In genomic region chr7:4915669-4916416, GRCm38 (mm10) we compare ENCODE assay signal across 8 mouse cellular contexts. TPM values are rescaled to one million over a fixed set of nuclear protein-coding genes. Genes with fewer than 3 reads are reported as not detected.
A peak's percentile ranks its signal among the peaks of the same experiment; 100 is the strongest.
DNase-seq lines count a peak whose midpoint lies in the region; ATAC-seq and TF ChIP-seq lines count a peak whose summit lies in the region.

No protein-coding gene starts in this region.

- H3K4me3 ChIP-seq in heart, embryonic 13.5 days: peak overlapping the region; percentile 78
- peak overlapping the region; percentile 91 to 95 for H3K4me3 ChIP-seq in ES-E14 (ENCODE audit: insufficient read depth in 1 of 2, low read depth in 1 of 2, low read length in 2 of 2, poor library complexity in 1 of 2, severe bottlenecking in 1 of 2)
- H3K4me3 ChIP-seq in embryonic facial prominence, embryonic 11.5 days (ENCODE audit: low read depth, low read length): peak overlapping the region; percentile 67
- peak overlapping the region; percentile 80 for H3K4me3 ChIP-seq in hindbrain, postnatal 0 days (ENCODE audit: low read length)
- peak overlapping the region; percentile 72 for H3K4me3 ChIP-seq in stomach, postnatal 0 days (ENCODE audit: low read depth, low read length)

- intact Hi-C loops in heart, postnatal 36 days (cut with DNase I): loop anchor here (1.0 to 2.0 kb wide), 2 partner anchors 8 to 103 kb away; partner anchors contain the start of gene Ube2s

- peak overlapping the region; percentile 95 for H3K4me2 ChIP-seq in heart, embryonic 13.5 days
- H3K4me2 ChIP-seq in embryonic facial prominence, embryonic 11.5 days (ENCODE audit: low read depth, low read length): peak overlapping the region; percentile 67
- peak overlapping the region; percentile 78 for H3K4me2 ChIP-seq in hindbrain, postnatal 0 days (ENCODE audit: low read depth, low read length)
- H3K4me2 ChIP-seq in stomach, postnatal 0 days (replicated peaks; ENCODE audit: low read depth): peak overlapping the region; percentile 70

- in situ Hi-C loops in ES-E14 (cut with MboI; ENCODE audit: low sequenced_read_pairs in 2 of 2, unreplicated experiment in 2 of 2): loop anchor here in 1 of 2 experiments (10.0 kb wide), 1 partner anchor 371 kb away; the partner anchor contains the start of gene Syt5

- no peak for TF ChIP-seq EP300 in stomach, postnatal 0 days (optimal IDR thresholded peaks at IDR 0.05)

- 23% methylated on average over 14 of the region's 14 CpGs for WGBS in heart, embryonic 13.5 days
- 27% methylated on average over 14 of the region's 14 CpGs for WGBS in embryonic facial prominence, embryonic 11.5 days
- 12% methylated on average over 14 of the region's 14 CpGs for WGBS in hindbrain, postnatal 0 days
- 8% methylated on average over 14 of the region's 14 CpGs for WGBS in stomach, postnatal 0 days

- no peaks in the 10 kb centered on the region for H3K9me3 ChIP-seq in heart, embryonic 13.5 days
- H3K9me3 ChIP-seq in ES-E14 (ENCODE audit: control insufficient read depth, insufficient read depth, low read depth, low read length): no peaks in the 10 kb centered on the region
- H3K9me3 ChIP-seq in embryonic facial prominence, embryonic 11.5 days (replicated peaks; ENCODE audit: control insufficient read depth, low read length): no peaks in the 10 kb centered on the region
- H3K9me3 ChIP-seq in hindbrain, postnatal 0 days (ENCODE audit: low read length): no peaks in the 10 kb centered on the region
- H3K9me3 ChIP-seq in stomach, postnatal 0 days (ENCODE audit: control insufficient read depth, low read length): no peaks in the 10 kb centered on the region

- H3K4me1 ChIP-seq in heart, embryonic 13.5 days: peaks cover 26% of the 10 kb centered on the region
- H3K4me1 ChIP-seq in ES-E14 (ENCODE audit: control insufficient read depth in 2 of 2, insufficient read depth in 2 of 2, low read length in 2 of 2, poor library complexity in 1 of 2): peaks cover under 1 to 28% of the 10 kb centered on the region in 2 experiments; a peak in 2 of 4 replicates
- no peaks in the 10 kb centered on the region for H3K4me1 ChIP-seq in embryonic facial prominence, embryonic 11.5 days (ENCODE audit: control insufficient read depth, insufficient read depth, low read length)
- peaks cover 10% of the 10 kb centered on the region for H3K4me1 ChIP-seq in hindbrain, postnatal 0 days (ENCODE audit: insufficient read depth, low read length)
- no peaks in the 10 kb centered on the region; the same call in 1 of the 2 replicates for H3K4me1 ChIP-seq in stomach, postnatal 0 days (replicated peaks; ENCODE audit: control insufficient read depth, insufficient read depth)

- no peak for DNase-seq in heart, postnatal 36 days
- no peak for DNase-seq in ES-E14 (ENCODE audit: low read depth, low spot score)
- peak; percentile 23 for DNase-seq in embryonic facial prominence, embryonic 11.5 days (ENCODE audit: low spot score)
- peak; percentile 62 for DNase-seq in hindbrain, postnatal 0 days (ENCODE audit: low spot score)
- peak; percentile 38 for DNase-seq in lung, postnatal 36 days
- DNase-seq in stomach, postnatal 0 days (ENCODE audit: low spot score): no peak
- no peak for DNase-seq in Muller cell, postnatal 12 days (ENCODE audit: inconsistent ontology term)

- peaks cover 38% of the 10 kb centered on the region for H3K36me3 ChIP-seq in heart, embryonic 13.5 days
- peaks cover 13% of the 10 kb centered on the region for H3K36me3 ChIP-seq in ES-E14 (ENCODE audit: control insufficient read depth, insufficient read depth, low read length, poor library complexity, severe bottlenecking)
- H3K36me3 ChIP-seq in embryonic facial prominence, embryonic 11.5 days (replicated peaks; ENCODE audit: control insufficient read depth, insufficient read depth, low read depth, low read length): peaks cover 8% of the 10 kb centered on the region
- peaks cover 27% of the 10 kb centered on the region; the same call in 1 of the 2 replicates for H3K36me3 ChIP-seq in hindbrain, postnatal 0 days (ENCODE audit: insufficient read depth, low read length)
- peaks cover 14% of the 10 kb centered on the region for H3K36me3 ChIP-seq in stomach, postnatal 0 days (ENCODE audit: control insufficient read depth, insufficient read depth, low read length)

- H3K27me3 ChIP-seq in heart, embryonic 13.5 days (replicated peaks): no peaks in the 10 kb centered on the region
- H3K27me3 ChIP-seq in embryonic facial prominence, embryonic 11.5 days (ENCODE audit: control insufficient read depth, insufficient read depth, low read length): no peaks in the 10 kb centered on the region
- no peaks in the 10 kb centered on the region for H3K27me3 ChIP-seq in hindbrain, postnatal 0 days (ENCODE audit: insufficient read depth, low read length)
- H3K27me3 ChIP-seq in stomach, postnatal 0 days (ENCODE audit: control insufficient read depth, insufficient read depth, low read length): no peaks in the 10 kb centered on the region

- ATAC-seq in heart, embryonic 13.5 days (ENCODE audit: extremely low read depth, insufficient number of reproducible peaks, low FRiP score, low TSS enrichment): no peak
- ATAC-seq in embryonic facial prominence, embryonic 11.5 days (replicated peaks; ENCODE audit: insufficient number of reproducible peaks, low FRiP score, low TSS enrichment, low read depth): peak; percentile 42; the same call in 1 of the 2 replicates
- peak; percentile 48 for ATAC-seq in hindbrain, postnatal 0 days
- ATAC-seq in stomach, postnatal 0 days (ENCODE audit: low FRiP score, low TSS enrichment): peak; percentile 50; the same call in 1 of the 2 replicates

- TF ChIP-seq CTCF in hindbrain, postnatal 0 days (IDR thresholded peaks at IDR 0.05; ENCODE audit: low read depth): no peak
- no peak for TF ChIP-seq CTCF in stomach, postnatal 0 days (IDR thresholded peaks at IDR 0.05; ENCODE audit: low read depth)

- peak overlapping the region; percentile 96 for H3K9ac ChIP-seq in heart, embryonic 13.5 days
- peak overlapping the region; percentile 73 for H3K9ac ChIP-seq in ES-E14 (ENCODE audit: insufficient read depth, low read depth, low read length, poor library complexity, severe bottlenecking)
- peak overlapping the region; percentile 93 for H3K9ac ChIP-seq in embryonic facial prominence, embryonic 11.5 days (replicated peaks; ENCODE audit: low read length)
- H3K9ac ChIP-seq in hindbrain, postnatal 0 days (replicated peaks; ENCODE audit: low read length): peak overlapping the region; percentile 82
- peak overlapping the region; percentile 86 for H3K9ac ChIP-seq in stomach, postnatal 0 days (ENCODE audit: low read length)

- peak overlapping the region; percentile 95 for H3K27ac ChIP-seq in heart, embryonic 13.5 days (replicated peaks)
- H3K27ac ChIP-seq in ES-E14 (ENCODE audit: insufficient read depth, low read depth, low read length, poor library complexity, severe bottlenecking): no peak overlapping the region; the same call in 1 of the 2 replicates
- H3K27ac ChIP-seq in embryonic facial prominence, embryonic 11.5 days (replicated peaks; ENCODE audit: low read depth, low read length): peak overlapping the region; percentile 96
- peak overlapping the region; percentile 98 for H3K27ac ChIP-seq in hindbrain, postnatal 0 days
- H3K27ac ChIP-seq in stomach, postnatal 0 days (replicated peaks): peak overlapping the region; percentile 98

RNA-seq across cellular contexts. Expression of gene Zfp628, which starts 0.8 kb away (rescaled TPM):
- polyA plus RNA-seq in heart, embryonic 13.5 days (2015; fragmentation: Nextera tagmentation; extraction: Ambion mirVana): 2.4 and 2.9 TPM in 2 replicates
- total RNA-seq in heart, postnatal 36 days (2021): 1 to 10 TPM; 7.2 to 9.2 TPM
- total RNA-seq in ES-E14 (2012; rRNA removed): 4.0 and 4.3 TPM in 2 replicates
- polyA plus RNA-seq in embryonic facial prominence, embryonic 11.5 days (2014; fragmentation: Nextera tagmentation; extraction: Ambion mirVana): 2.5 and 3.6 TPM in 2 replicates
- total RNA-seq in hindbrain, postnatal 0 days (2014; rRNA removed): 12.5 and 12.7 TPM in 2 replicates
- 5.2 and 5.7 TPM in 2 replicates for polyA plus RNA-seq in hindbrain, postnatal 0 days (2015; fragmentation: Nextera tagmentation; extraction: Ambion mirVana)
- polyA plus RNA-seq in stomach, postnatal 0 days (2015; fragmentation: Nextera tagmentation; extraction: Ambion mirVana): 1.8 and 1.9 TPM in 2 replicates

RNA-seq across cellular contexts. Expression of gene Nat14, which starts 6.0 kb away (rescaled TPM):
- 4.2 and 5.8 TPM in 2 replicates for polyA plus RNA-seq in heart, embryonic 13.5 days (2015; fragmentation: Nextera tagmentation; extraction: Ambion mirVana)
- total RNA-seq in heart, postnatal 36 days (2021): 1 to 10 TPM; 4.3 to 5.1 TPM
- 1.2 and 1.7 TPM in 2 replicates for total RNA-seq in ES-E14 (2012; rRNA removed)
- polyA plus RNA-seq in embryonic facial prominence, embryonic 11.5 days (2014; fragmentation: Nextera tagmentation; extraction: Ambion mirVana): 2.7 and 2.8 TPM in 2 replicates
- 24.2 and 32.3 TPM in 2 replicates for total RNA-seq in hindbrain, postnatal 0 days (2014; rRNA removed)
- polyA plus RNA-seq in hindbrain, postnatal 0 days (2015; fragmentation: Nextera tagmentation; extraction: Ambion mirVana): 27.5 and 29.4 TPM in 2 replicates
- polyA plus RNA-seq in stomach, postnatal 0 days (2015; fragmentation: Nextera tagmentation; extraction: Ambion mirVana): 2.3 and 2.5 TPM in 2 replicates

RNA-seq across cellular contexts. Expression of gene Gm36210, which starts 9.5 kb away (rescaled TPM):
- 0.27 TPM in 1 of 2 replicates, not detected in the other for polyA plus RNA-seq in heart, embryonic 13.5 days (2015; fragmentation: Nextera tagmentation; extraction: Ambion mirVana)
- not detected for total RNA-seq in heart, postnatal 36 days (2021)
- 1.6 and 2.2 TPM in 2 replicates for total RNA-seq in ES-E14 (2012; rRNA removed)
- polyA plus RNA-seq in embryonic facial prominence, embryonic 11.5 days (2014; fragmentation: Nextera tagmentation; extraction: Ambion mirVana): 0.27 TPM in 1 of 2 replicates, not detected in the other
- 0.31 and 3.3 TPM in 2 replicates for total RNA-seq in hindbrain, postnatal 0 days (2014; rRNA removed)
- 0.30 and 0.45 TPM in 2 replicates for polyA plus RNA-seq in hindbrain, postnatal 0 days (2015; fragmentation: Nextera tagmentation; extraction: Ambion mirVana)
- polyA plus RNA-seq in stomach, postnatal 0 days (2015; fragmentation: Nextera tagmentation; extraction: Ambion mirVana): not detected in 2 replicates

RNA-seq across cellular contexts. Expression of gene Ssc5d, which starts 9.7 kb away (rescaled TPM):
- 1.5 and 2.0 TPM in 2 replicates for polyA plus RNA-seq in heart, embryonic 13.5 days (2015; fragmentation: Nextera tagmentation; extraction: Ambion mirVana)
- total RNA-seq in heart, postnatal 36 days (2021): 1 to 10 TPM; 3.9 to 4.1 TPM
- 0.94 and 1.3 TPM in 2 replicates for total RNA-seq in ES-E14 (2012; rRNA removed)
- polyA plus RNA-seq in embryonic facial prominence, embryonic 11.5 days (2014; fragmentation: Nextera tagmentation; extraction: Ambion mirVana): 0.97 and 1.2 TPM in 2 replicates
- 2.5 and 2.8 TPM in 2 replicates for total RNA-seq in hindbrain, postnatal 0 days (2014; rRNA removed)
- polyA plus RNA-seq in hindbrain, postnatal 0 days (2015; fragmentation: Nextera tagmentation; extraction: Ambion mirVana): 0.77 and 1.0 TPM in 2 replicates
- 1.3 and 1.9 TPM in 2 replicates for polyA plus RNA-seq in stomach, postnatal 0 days (2015; fragmentation: Nextera tagmentation; extraction: Ambion mirVana)

RNA-seq across cellular contexts. Expression of gene Isoc2a, which starts 38.9 kb away (rescaled TPM):
- polyA plus RNA-seq in heart, embryonic 13.5 days (2015; fragmentation: Nextera tagmentation; extraction: Ambion mirVana): 1.4 TPM in 2 replicates
- total RNA-seq in heart, postnatal 36 days (2021): 10 to 100 TPM; 45.4 to 48.8 TPM
- total RNA-seq in ES-E14 (2012; rRNA removed): 13.0 and 16.1 TPM in 2 replicates
- 0.70 and 0.72 TPM in 2 replicates for polyA plus RNA-seq in embryonic facial prominence, embryonic 11.5 days (2014; fragmentation: Nextera tagmentation; extraction: Ambion mirVana)
- 8.3 and 12.2 TPM in 2 replicates for total RNA-seq in hindbrain, postnatal 0 days (2014; rRNA removed)
- polyA plus RNA-seq in hindbrain, postnatal 0 days (2015; fragmentation: Nextera tagmentation; extraction: Ambion mirVana): 0.43 and 0.76 TPM in 2 replicates
- 0.56 and 0.67 TPM in 2 replicates for polyA plus RNA-seq in stomach, postnatal 0 days (2015; fragmentation: Nextera tagmentation; extraction: Ambion mirVana)

Comparison
In these comparisons a context has a peak if more than half of its experiments do, and no peak if none do; other contexts are left out.
1. DNase-seq: peak in embryonic facial prominence, embryonic 11.5 days (single experiment), hindbrain, postnatal 0 days (single experiment) and lung, postnatal 36 days (single experiment); none in heart, postnatal 36 days (0 of 2), ES-E14 (single experiment), stomach, postnatal 0 days (single experiment) and Muller cell, postnatal 12 days (single experiment).
2. Peak in every context shown above with its lines, with median percentiles within 50 percentile points of each other: H3K4me2 ChIP-seq, H3K4me3 ChIP-seq and H3K9ac ChIP-seq.